Mouse (Mus musculus) right cerebral cortex, postnatal 36 days (tissue): ENCODE results near the gene Adcy10.

ENCODE experiments used
- DNase-seq, 2 experiments: peaks; one replicate each; pipeline ENCODE4 v3.0.0; 2022; ENCODE audit warnings: low spot score in 2 of 2, mixed read lengths in 1 of 2

Gene Adcy10

DNA sequence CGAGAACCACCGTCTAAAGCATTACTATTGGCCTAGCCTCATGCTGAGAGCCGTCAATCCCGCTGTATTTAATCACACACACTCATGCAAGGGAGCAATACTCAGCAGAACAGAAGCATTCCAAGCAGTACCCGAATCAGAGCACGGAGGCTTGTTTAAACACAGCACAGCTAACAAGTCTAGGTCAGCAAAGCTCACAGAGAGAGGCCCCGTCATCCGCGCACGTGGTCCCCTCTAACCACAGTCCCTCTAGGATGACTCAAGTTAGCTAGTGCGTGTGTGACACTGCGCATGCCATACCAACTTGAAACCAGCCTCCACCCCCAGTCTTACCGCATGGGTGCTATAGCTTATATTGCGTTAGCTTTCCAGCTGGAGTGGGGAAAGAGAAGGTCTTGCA, 118.2 kb downstream of the Adcy10 start:
- DNase-seq = no peak

GRCm38 (mm10) chr1:165604203-165604602, 119.2 kb downstream of the Adcy10 start:
- DNase-seq = no peak

DNA sequence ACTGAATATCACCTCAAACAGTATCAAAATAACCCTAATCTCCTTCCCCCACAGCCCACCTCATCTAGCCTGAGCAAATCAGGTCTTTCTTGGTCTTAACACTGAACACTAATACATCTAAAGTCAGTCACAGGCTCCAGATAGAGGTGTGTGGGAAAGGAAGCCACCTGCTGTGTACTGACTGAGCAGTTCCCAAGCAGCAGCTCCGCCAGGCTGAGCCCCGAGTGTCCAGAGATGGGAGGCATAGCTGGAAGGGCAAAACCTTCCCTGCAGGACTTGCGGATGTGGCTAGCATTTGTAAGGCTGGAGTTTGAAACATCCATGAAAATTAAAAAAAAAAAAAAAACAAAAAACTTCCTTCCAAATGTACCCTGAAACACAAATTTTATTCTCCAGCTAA, 120.1 kb downstream of the Adcy10 start:
- DNase-seq = no peak

- no peak for DNase-seq
Measured at GRCm38 (mm10) chr1:165605774-165606173, 120.8 kb downstream of the Adcy10 start.

DNA sequence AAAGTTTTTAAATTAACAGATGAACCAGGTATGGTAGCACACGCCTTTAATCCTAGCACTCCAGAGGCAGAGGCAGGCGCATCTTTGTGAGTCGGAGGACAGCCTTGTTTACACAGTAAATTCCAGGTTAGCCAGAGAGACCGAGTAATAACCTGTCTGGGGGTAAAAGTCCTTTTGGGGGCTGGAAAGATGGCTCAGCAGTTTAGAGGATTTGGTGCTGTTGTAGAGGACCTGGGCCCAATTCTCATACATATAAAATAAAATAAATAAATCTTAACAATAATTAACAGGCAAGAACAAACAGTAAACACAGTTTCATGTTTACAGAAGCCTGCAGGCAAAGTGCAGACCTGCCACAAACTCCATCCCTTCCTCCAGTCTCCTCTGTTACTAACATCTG, 123.9 kb downstream of the Adcy10 start:
- no peak for DNase-seq

DNA sequence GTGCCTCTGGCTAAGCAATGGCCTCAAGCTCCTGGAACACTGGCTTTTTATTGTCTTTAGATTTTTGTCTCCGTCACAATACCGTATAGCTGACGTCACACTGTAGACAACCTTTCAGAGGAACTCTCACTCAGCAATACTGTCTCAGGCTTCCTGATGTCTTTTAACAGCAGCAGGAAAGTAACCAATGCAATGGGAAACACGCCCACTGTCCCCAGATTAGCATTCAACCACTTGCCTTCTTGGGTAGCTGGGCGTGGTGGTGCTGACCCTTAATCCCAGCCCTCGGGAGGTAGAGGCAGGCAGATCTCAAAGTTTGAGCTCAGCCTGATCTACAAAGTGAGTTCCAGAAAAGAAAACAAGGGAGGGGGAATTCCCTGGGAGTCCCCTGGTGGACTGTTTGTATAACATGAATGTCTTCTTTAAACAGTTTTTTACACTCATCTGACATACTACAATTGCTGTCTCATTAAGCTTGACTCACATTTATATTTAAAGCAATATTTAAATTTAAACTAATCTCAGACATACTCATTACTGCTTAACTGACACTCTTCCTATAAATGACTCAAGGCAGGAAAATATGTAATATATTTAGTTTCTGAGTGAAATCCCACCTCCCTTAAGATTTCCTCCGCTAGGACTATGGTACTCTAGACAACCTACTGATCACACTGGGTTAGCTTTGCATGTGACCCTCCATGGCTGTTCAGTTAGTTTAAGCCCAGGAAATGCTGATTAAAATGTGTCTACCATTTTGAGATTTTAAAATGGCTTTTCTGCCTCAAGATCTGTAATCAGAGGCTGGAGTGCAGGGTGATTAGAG, 124.7 kb downstream of the Adcy10 start:
- no peak for DNase-seq

DNA sequence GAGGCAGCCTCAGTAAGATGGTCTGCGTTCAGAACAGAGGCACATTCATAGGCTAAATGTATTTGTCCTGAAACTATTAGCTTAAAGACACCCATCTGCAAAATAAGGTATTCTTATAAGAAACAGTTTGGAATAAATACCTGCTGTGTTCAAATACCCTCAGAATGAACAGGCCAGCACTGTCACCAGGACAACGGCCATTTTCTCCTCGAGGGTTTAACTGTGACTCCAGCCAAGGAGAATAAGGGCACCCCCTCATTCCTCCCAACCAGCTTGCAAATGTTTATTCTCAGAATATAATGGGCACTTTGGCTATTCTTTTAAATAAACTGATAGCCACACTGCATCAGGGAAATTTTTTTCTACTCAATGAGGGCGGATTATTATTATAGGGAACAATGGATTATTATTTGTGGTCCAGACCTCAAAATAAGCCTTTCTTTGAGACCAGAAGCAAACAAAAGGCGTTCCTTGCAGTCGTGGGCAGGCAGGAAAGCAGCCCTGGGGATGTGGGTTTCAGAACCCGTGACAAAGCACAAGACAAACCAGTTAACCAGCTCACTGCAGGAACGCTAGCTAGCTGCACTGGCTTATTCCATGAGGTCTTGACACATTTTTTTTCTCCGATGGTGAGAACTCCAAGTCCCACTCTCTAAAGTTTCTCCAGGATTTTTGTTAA, 125.5 kb downstream of the Adcy10 start:
- DNase-seq = no peak

- DNase-seq = no peak
Measured at GRCm38 (mm10) chr1:165612714-165613113, 127.7 kb downstream of the Adcy10 start.

DNA sequence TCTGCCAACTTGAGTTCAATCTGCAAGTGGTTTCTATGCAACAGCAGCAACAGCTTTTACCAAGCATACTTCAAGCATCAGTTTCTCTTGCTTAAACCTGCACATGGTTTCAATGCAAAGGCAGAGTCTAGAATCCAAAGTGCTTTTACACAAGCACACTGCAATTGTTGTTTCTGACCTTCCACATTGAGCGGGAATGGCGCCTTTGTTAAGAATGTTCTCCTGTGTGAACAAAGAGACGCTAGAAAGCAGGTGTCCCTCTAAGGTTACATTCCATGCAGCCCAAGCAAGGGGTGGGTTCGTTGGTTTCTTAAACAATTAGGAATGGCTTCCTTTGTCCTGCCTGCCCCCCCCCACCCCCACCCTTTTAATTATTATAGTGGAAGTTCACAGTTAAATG, 128.9 kb downstream of the Adcy10 start:
- DNase-seq = no peak

- DNase-seq = no peak
Measured at GRCm38 (mm10) chr1:165614793-165615192, 129.8 kb downstream of the Adcy10 start.

- DNase-seq = no peak
Measured at GRCm38 (mm10) chr1:165616652-165617051, 131.7 kb downstream of the Adcy10 start.

DNA sequence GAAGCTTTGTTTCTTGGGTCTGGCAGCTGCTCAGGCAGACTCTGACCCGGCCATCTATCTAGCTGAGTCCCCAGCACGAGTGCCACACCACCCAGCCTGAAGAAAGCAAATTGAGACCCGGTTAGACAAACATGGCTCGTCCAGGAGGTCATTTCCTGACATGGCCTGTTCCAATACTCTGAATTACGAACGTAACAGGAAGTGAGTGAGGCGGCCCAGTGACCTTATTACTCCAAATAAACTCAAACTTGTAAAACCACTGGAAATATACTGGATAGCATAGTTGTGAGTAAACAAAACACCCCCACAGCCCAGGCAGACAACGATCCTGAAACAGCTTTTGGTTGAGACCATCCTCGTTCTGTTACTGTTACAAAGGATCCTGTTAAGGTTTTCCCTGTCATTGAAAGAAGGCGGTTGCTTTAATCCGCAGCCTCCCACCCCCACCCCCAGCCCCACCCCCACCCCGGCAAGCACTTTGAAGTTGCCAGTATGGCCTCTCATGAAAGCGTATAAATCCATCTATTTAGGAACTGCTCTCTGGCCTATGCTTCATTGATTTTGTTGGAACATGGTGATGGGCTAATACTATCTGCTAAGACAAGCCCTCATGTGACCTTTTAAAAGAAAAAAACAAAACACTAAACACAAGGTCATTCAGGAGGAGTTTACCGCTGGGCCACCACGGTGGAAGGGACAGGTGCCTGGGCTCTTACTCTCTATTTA, 132.3 kb downstream of the Adcy10 start:
- no peak for DNase-seq

DNA sequence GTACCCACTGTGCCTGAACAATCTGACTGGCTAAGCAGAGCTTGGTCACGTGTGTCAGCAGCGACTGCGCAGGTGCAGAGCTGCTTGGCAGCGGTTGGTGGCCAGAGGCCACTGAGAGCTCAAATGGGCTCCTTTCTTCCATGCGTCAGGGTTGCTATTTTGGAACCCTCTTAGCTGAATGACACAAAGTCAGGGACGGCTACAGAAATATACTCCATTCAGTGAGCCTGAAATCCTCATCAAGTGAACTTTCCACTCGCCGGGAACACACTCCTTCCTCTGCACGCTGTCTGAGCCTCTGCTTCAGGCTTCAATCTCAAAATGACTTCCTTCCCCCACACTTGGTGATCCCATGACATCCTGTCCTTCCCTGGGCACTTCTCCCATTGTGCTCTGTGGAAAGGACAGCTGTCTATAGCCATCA, 133.2 kb downstream of the Adcy10 start:
- DNase-seq = peak; percentile 20 to 30

GRCm38 (mm10) chr1:165625058-165625457, 140.1 kb downstream of the Adcy10 start:
- DNase-seq = no peak

GRCm38 (mm10) chr1:165625896-165626295, 140.9 kb downstream of the Adcy10 start:
- no peak for DNase-seq
